Mouse (Mus musculus): ENCODE results near the gene Clk2. TPM values are rescaled to one million over a fixed set of nuclear protein-coding genes. Genes with fewer than 3 reads are reported as not detected.

Clk2 gene
- polyA plus RNA-seq (2012; rRNA removed): 106 and 144 TPM in 2 replicates

GRCm38 (mm10) chr3:89164506-89165267 is at the start of gene Clk2:
Gene Clk2 (plus strand): TSS chr3:89164795.

GRCm38 (mm10) chr3:89135958-89136357 is 28.6 kb upstream of the Clk2 start, which contains the start of gene Pklr:
Gene Pklr (plus strand): TSS chr3:89136142.

GRCm38 (mm10) chr3:89159616-89160344 is 4.8 kb upstream of the Clk2 start, which contains the start of gene Hcn3:
Gene Hcn3 (minus strand): TSS chr3:89160196.

GRCm38 (mm10) chr3:89177242-89178106 is 12.9 kb downstream of the Clk2 start, which contains the start of gene Scamp3:
Gene Scamp3 (plus strand): TSS chr3:89177473.

GRCm38 (mm10) chr3:89183058-89183958 is 18.7 kb downstream of the Clk2 start, which contains the start of gene Fam189b:
Gene Fam189b (plus strand): TSS chr3:89183143.

GRCm38 (mm10) chr3:89202253-89203141 is 37.9 kb downstream of the Clk2 start, which contains the start of gene Gba:
Gene Gba (plus strand): TSS chr3:89202928.

GRCm38 (mm10) chr3:89214681-89215411 is 50.3 kb downstream of the Clk2 start, which contains the start of gene Thbs3:
Gene Thbs3 (plus strand): TSS chr3:89215180.

Other genes starting within 250 kb of the Clk2 start
- gene Ash1l, start 214.2 kb upstream of the Clk2 start, polyA plus RNA-seq (2012; rRNA removed): 16.6 and 20.0 TPM in 2 replicates
- gene Dap3, start 213.6 kb upstream of the Clk2 start, polyA plus RNA-seq (2012; rRNA removed): 110 and 160 TPM in 2 replicates
- gene Rusc1, start 71.5 kb upstream of the Clk2 start, polyA plus RNA-seq (2012; rRNA removed): 29.7 and 37.9 TPM in 2 replicates
- gene Gm43738, start 63.7 kb upstream of the Clk2 start, polyA plus RNA-seq (2012; rRNA removed): not detected in 2 replicates
- gene Fdps, start 62.8 kb upstream of the Clk2 start, polyA plus RNA-seq (2012; rRNA removed): 185 and 198 TPM in 2 replicates
- gene Pklr, start 28.7 kb upstream of the Clk2 start, polyA plus RNA-seq (2012; rRNA removed): 9.5 and 14.9 TPM in 2 replicates
- gene Hcn3, start 4.6 kb upstream of the Clk2 start, polyA plus RNA-seq (2012; rRNA removed): 10.2 and 12.0 TPM in 2 replicates
- gene Scamp3, start 12.7 kb downstream of the Clk2 start, polyA plus RNA-seq (2012; rRNA removed): 81.7 and 94.0 TPM in 2 replicates
- gene Fam189b, start 18.3 kb downstream of the Clk2 start, polyA plus RNA-seq (2012; rRNA removed): 45.5 and 48.4 TPM in 2 replicates
- 25.4 and 39.8 TPM in 2 replicates for gene Gba, start 38.1 kb downstream of the Clk2 start, polyA plus RNA-seq (2012; rRNA removed)
- gene Thbs3, start 50.4 kb downstream of the Clk2 start, polyA plus RNA-seq (2012; rRNA removed): 106 TPM in 2 replicates
- gene Mtx1, start 62.3 kb downstream of the Clk2 start, polyA plus RNA-seq (2012; rRNA removed): 176 and 193 TPM in 2 replicates
- gene Muc1, start 64.3 kb downstream of the Clk2 start, polyA plus RNA-seq (2012; rRNA removed): 11.6 and 12.3 TPM in 2 replicates
- 90.0 and 92.9 TPM in 2 replicates for gene Krtcap2, start 81.2 kb downstream of the Clk2 start, polyA plus RNA-seq (2012; rRNA removed)
- 20.5 and 22.4 TPM in 2 replicates for gene Trim46, start 81.5 kb downstream of the Clk2 start, polyA plus RNA-seq (2012; rRNA removed)
- 141 and 150 TPM in 2 replicates for gene Dpm3, start 94.6 kb downstream of the Clk2 start, polyA plus RNA-seq (2012; rRNA removed)
- gene Slc50a1, start 105.8 kb downstream of the Clk2 start, polyA plus RNA-seq (2012; rRNA removed): 29.1 and 51.5 TPM in 2 replicates
- 8.9 and 20.0 TPM in 2 replicates for gene Efna1, start 116.3 kb downstream of the Clk2 start, polyA plus RNA-seq (2012; rRNA removed)
- 5.5 and 18.9 TPM in 2 replicates for gene Efna3, start 158.2 kb downstream of the Clk2 start, polyA plus RNA-seq (2012; rRNA removed)
- gene Efna4, start 173.2 kb downstream of the Clk2 start, polyA plus RNA-seq (2012; rRNA removed): 32.7 and 40.6 TPM in 2 replicates
- gene Adam15, start 185.2 kb downstream of the Clk2 start, polyA plus RNA-seq (2012; rRNA removed): 32.0 and 36.4 TPM in 2 replicates
- gene Dcst2, start 197.2 kb downstream of the Clk2 start, polyA plus RNA-seq (2012; rRNA removed): 0.18 and 0.41 TPM in 2 replicates
- gene Dcst1, start 200.5 kb downstream of the Clk2 start, polyA plus RNA-seq (2012; rRNA removed): 0.02 and 0.05 TPM in 2 replicates
- 2.7 and 3.9 TPM in 2 replicates for gene Zbtb7b, start 230.0 kb downstream of the Clk2 start, polyA plus RNA-seq (2012; rRNA removed)
- 3.2 and 3.6 TPM in 2 replicates for gene Lenep, start 238.0 kb downstream of the Clk2 start, polyA plus RNA-seq (2012; rRNA removed)
- 22.1 and 30.7 TPM in 2 replicates for gene Flad1, start 247.1 kb downstream of the Clk2 start, polyA plus RNA-seq (2012; rRNA removed)